Mouse (Mus musculus) CH12.LX (cell line): ENCODE data around the gene Ifitm1. TPM values are rescaled to one million over a fixed set of nuclear protein-coding genes. Genes with fewer than 3 reads are reported as not detected.

Experiments
- DNase-seq: peaks from one replicate; pipeline ENCODE4 v3.0.0-alpha.2; 2013; ENCODE audit errors: extremely low read depth
- H3K27ac ChIP-seq: 2 replicates; pipeline ENCODE4 v1.5.1; 2012; ENCODE audit warnings: low read depth, mild to moderate bottlenecking, control low read depth, moderate library complexity; ENCODE audit not compliant: insufficient read depth
- H3K27me3 ChIP-seq: replicated peaks from 2 replicates; pipeline ENCODE3; 2012; ENCODE audit warnings: inconsistent platforms
- H3K36me3 ChIP-seq, 2 experiments: replicated peaks in 1 of 2; 2 replicates each; pipeline versions ENCODE3 to v1.6.1; 2012; ENCODE audit warnings: inconsistent platforms in 1 of 2, low read length in 1 of 2, mild to moderate bottlenecking in 1 of 2, mixed read lengths in 1 of 2, moderate library complexity in 1 of 2; ENCODE audit not compliant: control insufficient read depth in 1 of 2, insufficient read depth in 1 of 2
- H3K4me1 ChIP-seq, 2 experiments: 2 replicates each; pipeline ENCODE4 v1.6.1; 2012; ENCODE audit warnings: inconsistent platforms in 1 of 2, moderate library complexity in 1 of 2; ENCODE audit not compliant: insufficient read depth in 2 of 2, control insufficient read depth in 1 of 2
- H3K4me2 ChIP-seq: 2 replicates; pipeline ENCODE4 v1.6.1; 2012; ENCODE audit warnings: low read depth, mild to moderate bottlenecking, control low read depth; ENCODE audit not compliant: poor library complexity, insufficient read depth, severe bottlenecking
- H3K4me3 ChIP-seq, 3 experiments: fragments of 150-350 bp in 1 of 3; sonication (generic) in 1 of 3; replicated peaks in 1 of 3; 2 replicates each; pipeline versions ENCODE3 to v1.5.1; 2011 to 2012; ENCODE audit warnings: low read depth in 2 of 3, low read length in 2 of 3, mild to moderate bottlenecking in 2 of 3, moderate library complexity in 2 of 3, control low read depth in 1 of 3, improper control_type of control experiment in 1 of 3, inconsistent platforms in 1 of 3, mixed read lengths in 1 of 3; ENCODE audit not compliant: poor library complexity in 1 of 3
- H3K79me2 ChIP-seq: replicated peaks from 2 replicates; pipeline ENCODE4 v1.6.1; 2012; ENCODE audit warnings: mild to moderate bottlenecking, moderate library complexity; ENCODE audit not compliant: control insufficient read depth, poor library complexity, insufficient read depth, severe bottlenecking; ENCODE audit errors: extremely low read depth
- H3K9ac ChIP-seq: 2 replicates; pipeline ENCODE4 v1.6.1; 2012; ENCODE audit warnings: low read depth, mild to moderate bottlenecking, control low read depth, moderate library complexity; ENCODE audit not compliant: insufficient read depth
- H3K9me3 ChIP-seq: replicated peaks from 2 replicates; pipeline ENCODE3; 2012; ENCODE audit warnings: low read length, inconsistent platforms, mixed read lengths
- CHD2 ChIP-seq: IDR thresholded peaks from 2 replicates; pipeline ENCODE4 v1.6.1; 2011; ENCODE audit warnings: low read length, improper control_type of control experiment
- CTCF ChIP-seq, 2 experiments: IDR thresholded peaks in 1 of 2; conservative IDR thresholded peaks in 1 of 2; 2 replicates each; pipeline ENCODE4 v1.5.1; 2011 to 2012; ENCODE audit warnings: low read depth in 2 of 2, low read length in 2 of 2, improper control_type of control experiment in 1 of 2, inconsistent platforms in 1 of 2, mild to moderate bottlenecking in 1 of 2, moderate library complexity in 1 of 2
- IRF4 ChIP-seq: IDR thresholded peaks from 2 replicates; pipeline ENCODE4 v1.6.1; 2014; ENCODE audit warnings: low read depth, mild to moderate bottlenecking, inconsistent platforms, low read length, improper control_type of control experiment
- JUN ChIP-seq: IDR thresholded peaks from 2 replicates; pipeline ENCODE4 v1.6.1; 2011; ENCODE audit warnings: low read depth, mild to moderate bottlenecking, low read length, improper control_type of control experiment, moderate library complexity; ENCODE audit not compliant: insufficient read depth
- KAT2A ChIP-seq: IDR thresholded peaks from 2 replicates; pipeline ENCODE4 v1.6.1; 2012; ENCODE audit warnings: low read length, improper control_type of control experiment, inconsistent platforms; ENCODE audit not compliant: insufficient replicate concordance
- MAZ ChIP-seq: IDR thresholded peaks from 2 replicates; pipeline ENCODE4 v1.6.1; 2012; ENCODE audit warnings: low read depth, mild to moderate bottlenecking, inconsistent platforms, low read length, improper control_type of control experiment, moderate library complexity
- MEF2A ChIP-seq: IDR thresholded peaks from 2 replicates; pipeline ENCODE4 v1.6.1; 2014; ENCODE audit warnings: low read depth, mild to moderate bottlenecking, inconsistent platforms, low read length, improper control_type of control experiment, borderline replicate concordance
- NRF1 ChIP-seq: IDR thresholded peaks from 2 replicates; pipeline ENCODE4 v1.6.1; 2014; ENCODE audit warnings: low read depth, mild to moderate bottlenecking, inconsistent platforms, low read length, improper control_type of control experiment, moderate library complexity
- PAX5 ChIP-seq: IDR thresholded peaks from 2 replicates; pipeline ENCODE4 v1.6.1; 2012; ENCODE audit warnings: low read length, inconsistent platforms, mixed read lengths
- POLR2AphosphoS2 ChIP-seq: IDR thresholded peaks from 2 replicates; pipeline ENCODE4 v1.6.1; 2011; ENCODE audit warnings: low read depth, low read length, improper control_type of control experiment
- RAD21 ChIP-seq: IDR thresholded peaks from 2 replicates; pipeline ENCODE4 v1.6.1; 2011; ENCODE audit warnings: low read depth, mild to moderate bottlenecking, low read length, improper control_type of control experiment, moderate library complexity
- RCOR1 ChIP-seq: conservative IDR thresholded peaks from 2 replicates; pipeline ENCODE4 v1.6.1; 2012; ENCODE audit warnings: low read depth, mild to moderate bottlenecking, inconsistent platforms, low read length, improper control_type of control experiment
- SIN3A ChIP-seq: IDR thresholded peaks from 2 replicates; pipeline ENCODE4 v1.6.1; 2012; ENCODE audit warnings: low read length, improper control_type of control experiment, inconsistent platforms
- SMC3 ChIP-seq: IDR thresholded peaks from 2 replicates; pipeline ENCODE4 v1.6.1; 2011; ENCODE audit warnings: low read depth, low read length, improper control_type of control experiment
- TBP ChIP-seq: conservative IDR thresholded peaks from 2 replicates; pipeline ENCODE4 v1.6.1; 2011; ENCODE audit warnings: low read depth, low read length, improper control_type of control experiment
- USF1 ChIP-seq: IDR thresholded peaks from 2 replicates; pipeline ENCODE4 v1.6.1; 2014; ENCODE audit warnings: low read depth, mild to moderate bottlenecking, inconsistent platforms, low read length, improper control_type of control experiment
- ZMIZ1 ChIP-seq: IDR thresholded peaks from 2 replicates; pipeline ENCODE4 v1.6.1; 2012; ENCODE audit warnings: low read depth, mild to moderate bottlenecking, inconsistent platforms, low read length, improper control_type of control experiment
- dilution Hi-C: fragments of 300-500 bp; cut with MboI; formaldehyde crosslinking; loops from 2 replicates; pipeline ENCODE4 v1.14.3; 2020; ENCODE audit warnings: low sequenced_read_pairs; ENCODE audit not compliant: extremely low pct_unique_long_range_greater_than_20kb, extremely low pct_ligation_motif_present
- in situ Hi-C: fragments of 300-500 bp; cut with MboI; formaldehyde crosslinking; loops from 3 replicates; pipeline ENCODE4 v1.14.3; 2019; ENCODE audit warnings: low sequenced_read_pairs, low pct_ligation_motif_present, low pct_unique_long_range_greater_than_20kb, mixed read lengths
- polyA plus RNA-seq: library from polyadenylated mRNA; unstranded; fragments of >175 nt; gene quantifications from 2 replicates; pipeline ENCODE4 v1.2.1, GENCODE M21; 2012; ENCODE audit warnings: low read depth; ENCODE audit not compliant: insufficient read length
- total RNA-seq, 2 experiments: library from RNA; depleted of rRNA; stranded (reverse); fragments of 300-350 nt in 1 of 2; fragments of >200 nt in 1 of 2; gene quantifications; 2 replicates each; pipeline ENCODE4 v1.2.3; 2012 to 2014

Gene Ifitm1
- total and polyA plus RNA-seq, 3 experiments: 14.8 to 55.5 (median 32.9) TPM

DNA sequence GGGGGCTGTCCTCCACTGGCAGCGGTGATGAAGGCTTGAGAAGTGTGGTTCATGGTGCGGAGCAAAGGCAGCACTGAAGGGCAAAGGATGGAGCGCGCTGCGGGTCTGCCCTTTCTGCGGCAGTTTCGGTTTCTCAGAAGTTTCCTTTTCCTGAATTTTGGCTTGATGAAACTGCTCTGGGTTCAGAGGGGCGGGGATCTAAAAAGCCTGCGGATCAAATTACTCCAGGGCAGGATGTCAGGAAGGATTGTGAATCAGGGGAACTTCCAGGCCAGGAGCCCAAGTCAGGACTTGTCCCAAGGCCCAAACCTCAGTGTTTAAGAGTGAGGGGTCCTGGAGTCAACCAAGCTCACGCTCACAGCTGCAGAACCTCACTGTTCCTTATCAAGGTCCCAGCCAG is 43.6 kb downstream of the Ifitm1 start, which contains the start of gene Ifitm3:
Gene Ifitm3 (minus strand): TSS at position 178 of the 400 bp plus-strand sequence.
- Histone ChIP-seq H3K9me3 (peaks cover 5% of the 10 kb centered on the region), H3K4me2 (no peak within 1 kb of the TSS), H3K27me3 (peaks cover 12% of the 10 kb centered on the region), H3K9ac (no peak within 1 kb of the TSS), H3K4me3 (no peak within 1 kb of the TSS), H3K36me3 (no peaks in the 10 kb centered on the region), H3K79me2 (no peaks in the 10 kb centered on the region), H3K4me1 (peaks cover 0 to 8% of the 10 kb centered on the region in 2 experiments; a peak in 2 of 4 replicates), H3K27ac (no peak within 1 kb of the TSS)
- DNase-seq: no peak
- in situ Hi-C loops: loop anchor here (5.0 kb wide), 2 partner anchors 37 to 53 kb away; partner anchors contain the start of genes Gm45717 and Ifitm2
- dilution Hi-C loops: no loop called here
- TF ChIP-seq NRF1: no peak
- no peak for TF ChIP-seq ZMIZ1

DNA sequence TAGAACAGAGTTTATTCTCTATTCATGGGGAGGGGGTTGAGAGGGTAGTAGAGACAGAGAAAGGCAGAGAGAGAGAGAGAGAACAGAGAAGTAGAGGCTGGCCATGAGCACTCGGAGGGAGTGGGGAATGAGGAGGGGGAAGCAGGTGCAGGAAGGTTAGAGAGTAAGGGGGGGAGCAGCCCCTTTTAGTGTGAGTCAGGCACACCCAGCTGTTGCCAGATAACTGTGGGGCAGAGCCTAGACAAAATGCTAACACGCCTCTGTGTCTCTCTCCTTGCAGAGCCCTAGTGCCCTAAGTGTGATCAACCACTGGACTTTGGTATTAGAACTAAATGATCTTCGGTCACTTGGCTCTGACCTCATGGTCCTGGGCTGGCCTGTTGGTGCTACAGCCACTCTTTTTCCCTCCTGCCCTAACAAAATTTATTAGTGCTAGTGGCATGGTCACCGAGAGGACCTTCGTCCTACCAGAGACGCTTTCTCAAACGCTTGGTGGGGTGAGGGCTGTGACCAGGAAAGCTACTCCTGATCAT is 44.3 kb downstream of the Ifitm1 start:
- Histone ChIP-seq H3K9ac (no peak overlapping the region), H3K36me3 (no peaks in the 10 kb centered on the region), H3K27me3 (peaks cover 12% of the 10 kb centered on the region), H3K4me1 (peaks cover 0 to 9% of the 10 kb centered on the region in 2 experiments; a peak in 2 of 4 replicates), H3K4me3 (no peak overlapping the region), H3K9me3 (peaks cover 5% of the 10 kb centered on the region), H3K27ac (no peak overlapping the region), H3K79me2 (no peaks in the 10 kb centered on the region), H3K4me2 (no peak overlapping the region)
- no peak for TF ChIP-seq PAX5
- no peak for TF ChIP-seq POLR2AphosphoS2
- TF ChIP-seq KAT2A: no peak
- TF ChIP-seq JUN: no peak
- no peak for TF ChIP-seq RCOR1
- no peak for TF ChIP-seq MEF2A
- dilution Hi-C loops: no loop called here
- in situ Hi-C loops: loop anchor here (5.0 kb wide), 2 partner anchors 36 to 54 kb away; partner anchors contain the start of genes Gm45717 and Ifitm2
- no peak for DNase-seq

DNA sequence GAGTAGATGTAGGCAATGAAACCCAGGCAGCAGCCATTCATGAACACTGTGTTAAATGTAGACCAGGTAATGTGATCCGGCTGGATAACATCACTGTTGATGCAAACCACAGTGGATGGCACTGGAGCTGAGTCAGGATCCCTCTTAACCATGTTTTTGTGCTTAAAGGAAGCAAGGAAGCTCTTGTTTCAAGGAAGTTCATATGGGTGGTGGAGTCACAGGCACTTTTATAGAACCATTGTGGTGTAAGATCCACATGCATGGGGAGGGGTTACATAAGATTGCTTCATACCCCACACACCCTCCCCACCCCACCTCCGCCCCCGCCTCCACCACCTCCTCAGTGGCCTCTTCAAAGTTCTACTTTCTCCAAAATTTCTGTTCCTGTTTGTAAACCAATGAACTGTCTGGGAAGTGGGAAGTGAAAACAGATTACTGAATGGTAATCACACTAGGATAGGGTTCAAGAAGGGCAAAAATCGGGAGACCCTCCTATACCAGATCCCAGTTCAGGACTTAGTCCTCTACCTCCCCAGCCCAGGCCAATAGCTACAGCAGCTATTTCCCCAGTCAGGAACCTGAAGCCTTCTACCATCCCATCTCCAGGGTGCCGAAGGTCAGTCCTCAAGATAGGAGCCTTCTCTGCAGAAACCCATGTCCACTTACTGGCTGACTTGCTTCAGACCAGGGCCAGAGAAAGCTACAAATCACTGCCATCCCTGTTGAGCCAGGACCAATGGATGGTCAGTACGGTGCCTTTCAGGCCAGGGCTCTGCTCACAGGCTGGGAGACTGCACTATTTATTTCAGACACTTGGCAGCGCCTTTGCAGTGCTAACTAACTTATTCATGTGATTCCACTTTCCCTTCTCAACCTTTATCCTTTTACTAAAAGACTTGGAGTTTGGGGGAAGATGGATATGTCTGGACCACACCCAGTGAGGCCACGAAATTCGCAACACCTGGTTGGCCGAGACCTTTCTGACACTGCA is 50.0 kb downstream of the Ifitm1 start:
- H3K4me2 ChIP-seq: no peak overlapping the region
- H3K27me3 ChIP-seq: no peaks in the 10 kb centered on the region
- DNase-seq: no peak
- in situ Hi-C loops: no loop called here
- H3K36me3 ChIP-seq: no peaks in the 10 kb centered on the region
- peaks cover 13 to 32% of the 10 kb centered on the region in 2 experiments for H3K4me1 ChIP-seq
- TF ChIP-seq TBP: no peak
- no peak for TF ChIP-seq MAZ
- TF ChIP-seq IRF4: peak; percentile 41; the same call in 1 of the 2 replicates
- peak; percentile 6 for TF ChIP-seq RAD21
- TF ChIP-seq SMC3: peak; percentile 15; the same call in 1 of the 2 replicates
- no peak for TF ChIP-seq CHD2
- TF ChIP-seq CTCF (conservative IDR thresholded peaks at IDR 0.05 in 1 of 2, IDR thresholded peaks at IDR 0.05 in 1 of 2; ENCODE audit: low read depth in 2 of 2, low read length in 2 of 2): peak in 1 of 2 experiments; percentile 26; a peak in 1 of 4 replicates
- TF ChIP-seq MEF2A: no peak
- TF ChIP-seq USF1: no peak
- no peak for TF ChIP-seq SIN3A
- H3K9me3 ChIP-seq: peaks cover 5% of the 10 kb centered on the region
- dilution Hi-C loops: no loop called here
- no peak overlapping the region for H3K9ac ChIP-seq
- no peaks in the 10 kb centered on the region for H3K79me2 ChIP-seq
- H3K4me3 ChIP-seq: no peak overlapping the region
- H3K27ac ChIP-seq: no peak overlapping the region
